Mouse (Mus musculus): ENCODE measurements around the gene Cbln3. TPM values are rescaled to one million over a fixed set of nuclear protein-coding genes. Genes with fewer than 3 reads are reported as not detected.

Cbln3 gene
- total and polyA plus RNA-seq, 2 experiments from 2014 or later: 0.43 to 0.66 TPM

GRCm38 (mm10) chr14:55862186-55862585, 22.0 kb downstream of the Cbln3 start:
- no peak overlapping the region for H3K27ac ChIP-seq (ENCODE audit: low read depth, low read length)
- 67% methylated on average over 6 of the region's 6 CpGs for WGBS

GRCm38 (mm10) chr14:55857588-55857987, 26.6 kb downstream of the Cbln3 start:
- Histone ChIP-seq H3K27ac (ENCODE audit: low read depth, low read length) (no peak overlapping the region), H3K27me3 (ENCODE audit: insufficient read depth, low read length) (no peaks in the 10 kb centered on the region), H3K36me3 (ENCODE audit: insufficient read depth, low read length) (no peaks in the 10 kb centered on the region), H3K9me3 (ENCODE audit: low read length) (no peaks in the 10 kb centered on the region), H3K4me2 (ENCODE audit: low read depth, low read length, poor library complexity, severe bottlenecking) (peak overlapping the region; percentile 28; the same call in 1 of the 2 replicates), H3K9ac (replicated peaks; ENCODE audit: low read length, poor library complexity, severe bottlenecking) (no peak overlapping the region; the same call in 1 of the 2 replicates), H3K4me1 (ENCODE audit: insufficient read depth, low read length) (peaks cover 31% of the 10 kb centered on the region), H3K4me3 (ENCODE audit: low read depth, low read length) (no peak overlapping the region)
- 71% methylated on average over 4 of the region's 4 CpGs for WGBS
- TF ChIP-seq CTCF (IDR thresholded peaks at IDR 0.05): no peak
- DNase-seq (ENCODE audit: low spot score) (no peak), ATAC-seq (ENCODE audit: low FRiP score) (no peak)

More at GRCm38 (mm10) chr14:55862186-55862585, 22.0 kb downstream of the Cbln3 start:
- no peak for TF ChIP-seq CTCF (IDR thresholded peaks at IDR 0.05)
- Histone ChIP-seq H3K4me2 (ENCODE audit: low read depth, low read length, poor library complexity, severe bottlenecking) (no peak overlapping the region), H3K9me3 (ENCODE audit: low read length) (no peaks in the 10 kb centered on the region), H3K4me3 (ENCODE audit: low read depth, low read length) (no peak overlapping the region), H3K4me1 (ENCODE audit: insufficient read depth, low read length) (peaks cover 13% of the 10 kb centered on the region), H3K9ac (replicated peaks; ENCODE audit: low read length, poor library complexity, severe bottlenecking) (no peak overlapping the region), H3K27me3 (ENCODE audit: insufficient read depth, low read length) (no peaks in the 10 kb centered on the region), H3K36me3 (ENCODE audit: insufficient read depth, low read length) (peaks cover 32% of the 10 kb centered on the region)
- DNase-seq (ENCODE audit: low spot score): no peak
- ATAC-seq (ENCODE audit: low FRiP score): no peak

- H3K27ac ChIP-seq (ENCODE audit: low read depth, low read length): peak overlapping the region; percentile 83
- TF ChIP-seq CTCF (IDR thresholded peaks at IDR 0.05): no peak
- no peaks in the 10 kb centered on the region for H3K27me3 ChIP-seq (ENCODE audit: insufficient read depth, low read length)
- no peaks in the 10 kb centered on the region for H3K36me3 ChIP-seq (ENCODE audit: insufficient read depth, low read length)
- 1% methylated on average over 4 of the region's 4 CpGs for WGBS
- H3K9ac ChIP-seq (replicated peaks; ENCODE audit: low read length, poor library complexity, severe bottlenecking): peak overlapping the region; percentile 86
- H3K4me2 ChIP-seq (ENCODE audit: low read depth, low read length, poor library complexity, severe bottlenecking): peak overlapping the region; percentile 87
- peaks cover 29% of the 10 kb centered on the region for H3K4me1 ChIP-seq (ENCODE audit: insufficient read depth, low read length)
- peak; percentile 59 for DNase-seq (ENCODE audit: low spot score)
- ATAC-seq (ENCODE audit: low FRiP score): peak; percentile 18; the same call in 1 of the 2 replicates
- peak overlapping the region; percentile 62 for H3K4me3 ChIP-seq (ENCODE audit: low read depth, low read length)
- no peaks in the 10 kb centered on the region for H3K9me3 ChIP-seq (ENCODE audit: low read length)
Measured at GRCm38 (mm10) chr14:55855101-55855561, 29.1 kb downstream of the Cbln3 start.

GRCm38 (mm10) chr14:55854406-55855100, 29.6 kb downstream of the Cbln3 start:
- peak overlapping the region; percentile 83 for H3K27ac ChIP-seq (ENCODE audit: low read depth, low read length)
- peak; percentile 22; the same call in 1 of the 2 replicates for ATAC-seq (ENCODE audit: low FRiP score)
- peaks cover 29% of the 10 kb centered on the region for H3K4me1 ChIP-seq (ENCODE audit: insufficient read depth, low read length)
- no peaks in the 10 kb centered on the region for H3K27me3 ChIP-seq (ENCODE audit: insufficient read depth, low read length)
- H3K9ac ChIP-seq (replicated peaks; ENCODE audit: low read length, poor library complexity, severe bottlenecking): peak overlapping the region; percentile 86
- no peak for TF ChIP-seq CTCF (IDR thresholded peaks at IDR 0.05)
- H3K36me3 ChIP-seq (ENCODE audit: insufficient read depth, low read length): no peaks in the 10 kb centered on the region
- peak overlapping the region; percentile 87 for H3K4me2 ChIP-seq (ENCODE audit: low read depth, low read length, poor library complexity, severe bottlenecking)
- no peaks in the 10 kb centered on the region for H3K9me3 ChIP-seq (ENCODE audit: low read length)
- peak overlapping the region; percentile 62 for H3K4me3 ChIP-seq (ENCODE audit: low read depth, low read length)
- peak; percentile 36 for DNase-seq (ENCODE audit: low spot score)
- WGBS: under 1% methylated on average over 9 of the region's 9 CpGs

- no peaks in the 10 kb centered on the region for H3K9me3 ChIP-seq (ENCODE audit: low read length)
- no peak for TF ChIP-seq CTCF (IDR thresholded peaks at IDR 0.05)
- DNase-seq (ENCODE audit: low spot score): peak; percentile 76
- WGBS: 2% methylated on average over 29 of the region's 33 CpGs
- H3K9ac ChIP-seq (replicated peaks; ENCODE audit: low read length, poor library complexity, severe bottlenecking): peak within 1 kb of the TSS; percentile 86
- peak within 1 kb of the TSS; percentile 83 for H3K27ac ChIP-seq (ENCODE audit: low read depth, low read length)
- H3K27me3 ChIP-seq (ENCODE audit: insufficient read depth, low read length): no peaks in the 10 kb centered on the region
- H3K4me2 ChIP-seq (ENCODE audit: low read depth, low read length, poor library complexity, severe bottlenecking): peak within 1 kb of the TSS; percentile 87
- ATAC-seq (ENCODE audit: low FRiP score): peak; percentile 76
- no peaks in the 10 kb centered on the region for H3K36me3 ChIP-seq (ENCODE audit: insufficient read depth, low read length)
- H3K4me1 ChIP-seq (ENCODE audit: insufficient read depth, low read length): peaks cover 29% of the 10 kb centered on the region
- peak within 1 kb of the TSS; percentile 62 for H3K4me3 ChIP-seq (ENCODE audit: low read depth, low read length)
Measured at GRCm38 (mm10) chr14:55853621-55854285, 30.4 kb downstream of the Cbln3 start, which contains the start of gene Nynrin. Gene Nynrin (plus strand): TSS chr14:55854010.
